Mouse (Mus musculus) liver (tissue): ENCODE results near the gene Wdr43.

ENCODE experiments used
- DNase-seq: peaks from one replicate; pipeline ENCODE4 v3.0.0-alpha.2; 2020; ENCODE audit warnings: mixed read lengths

Wdr43 gene

GRCm38 (mm10) chr17:71664172-71664571 is 48.5 kb downstream of the Wdr43 start:
- DNase-seq = no peak

- no peak for DNase-seq
These were observed 49.5 kb downstream of the Wdr43 start for GRCm38 (mm10) chr17:71665201-71665600.

GRCm38 (mm10) chr17:71669511-71669910 is 53.8 kb downstream of the Wdr43 start:
- no peak for DNase-seq

GRCm38 (mm10) chr17:71671840-71672546 is 56.3 kb downstream of the Wdr43 start:
- DNase-seq = peak; percentile 60

- DNase-seq = no peak
These were observed 57.4 kb downstream of the Wdr43 start, which contains the start of gene Togaram2 for GRCm38 (mm10) chr17:71673092-71673491. Togaram2 (plus strand) TSS chr17:71673261.

GRCm38 (mm10) chr17:71673936-71674335 is 58.2 kb downstream of the Wdr43 start:
- no peak for DNase-seq

- no peak for DNase-seq
These were observed 59.2 kb downstream of the Wdr43 start for GRCm38 (mm10) chr17:71674886-71675285.

GRCm38 (mm10) chr17:71681666-71682065 is 66.0 kb downstream of the Wdr43 start:
- no peak for DNase-seq

GRCm38 (mm10) chr17:71682379-71682778 is 66.7 kb downstream of the Wdr43 start:
- DNase-seq = no peak

- DNase-seq = no peak
These were observed 67.6 kb downstream of the Wdr43 start for GRCm38 (mm10) chr17:71683281-71683680.

GRCm38 (mm10) chr17:71684103-71684608 is 68.5 kb downstream of the Wdr43 start:
- DNase-seq = no peak

- DNase-seq = no peak
These were observed 71.7 kb downstream of the Wdr43 start for GRCm38 (mm10) chr17:71687436-71687835.

GRCm38 (mm10) chr17:71689903-71690302 is 74.2 kb downstream of the Wdr43 start:
- DNase-seq = no peak

- no peak for DNase-seq
These were observed 75.7 kb downstream of the Wdr43 start for GRCm38 (mm10) chr17:71691361-71691875.

GRCm38 (mm10) chr17:71693313-71693712 is 77.6 kb downstream of the Wdr43 start:
- DNase-seq = no peak

- DNase-seq = peak; percentile 31
These were observed 78.1 kb downstream of the Wdr43 start for GRCm38 (mm10) chr17:71693780-71694179.

GRCm38 (mm10) chr17:71695151-71695550 is 79.5 kb downstream of the Wdr43 start:
- DNase-seq = no peak

- no peak for DNase-seq
These were observed 80.1 kb downstream of the Wdr43 start for GRCm38 (mm10) chr17:71695716-71696315.

- DNase-seq = no peak
These were observed 80.7 kb downstream of the Wdr43 start for GRCm38 (mm10) chr17:71696396-71696795.

- DNase-seq = no peak
These were observed 82.4 kb downstream of the Wdr43 start for GRCm38 (mm10) chr17:71697896-71698618.

GRCm38 (mm10) chr17:71698619-71698956 is 82.9 kb downstream of the Wdr43 start:
- DNase-seq = no peak

- no peak for DNase-seq
These were observed 89.4 kb downstream of the Wdr43 start for GRCm38 (mm10) chr17:71705113-71705512.
